Mouse (Mus musculus): ENCODE results near the gene Prkci.

Gene Prkci

DNA sequence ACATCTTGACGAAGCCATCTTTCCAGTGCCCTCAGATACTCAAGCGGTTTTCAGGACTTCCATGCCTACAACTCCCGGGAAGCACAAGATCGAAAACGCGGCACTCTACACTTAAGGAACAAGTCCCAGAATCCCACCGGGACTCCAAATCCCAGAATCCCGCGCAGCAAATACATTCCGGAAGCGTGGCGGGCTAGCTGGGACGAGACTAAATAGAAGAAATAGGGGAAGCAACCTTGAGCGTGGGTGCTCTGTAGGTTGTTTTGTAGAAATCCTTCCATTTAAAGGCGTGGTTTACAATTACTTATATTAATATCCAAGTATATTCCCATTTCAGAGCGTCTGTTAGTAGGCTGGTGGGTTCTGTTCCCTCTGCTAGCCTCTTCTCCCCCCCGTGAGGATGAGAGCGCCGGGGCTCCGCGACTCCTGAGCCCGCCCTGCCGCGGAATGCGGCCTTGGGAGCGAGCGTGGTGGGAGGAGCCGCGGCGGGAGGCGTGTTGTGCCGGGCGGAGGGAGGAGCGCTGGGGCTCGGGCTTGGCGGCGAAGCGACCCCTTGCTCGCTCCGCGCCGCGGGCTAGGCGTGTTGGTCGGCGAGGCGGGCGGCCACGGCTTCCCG, at the start of gene Prkci:
Gene Prkci (plus strand): TSS at position 465 of the 616 bp plus-strand sequence.
- peak; percentile 95 for DNase-seq (ENCODE audit: extremely low spot score)

DNA sequence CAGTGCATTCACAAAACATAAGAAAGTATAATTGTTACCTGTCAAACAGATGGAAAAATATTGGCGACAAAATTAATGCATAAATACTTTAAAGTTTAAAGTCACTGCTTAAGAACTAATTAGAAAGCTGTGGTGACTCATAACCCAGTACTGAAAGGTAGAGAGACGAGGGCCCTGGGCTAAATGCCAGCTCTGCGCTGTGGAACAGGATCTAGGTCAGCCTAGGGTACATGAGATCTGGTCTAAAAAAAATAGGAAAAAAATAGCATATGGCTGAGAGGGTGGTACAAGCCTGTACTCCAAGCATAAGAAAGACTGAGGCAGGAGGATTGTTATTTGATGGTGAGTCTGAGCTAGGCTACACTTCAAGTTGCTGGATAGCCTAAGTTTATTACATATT, 43.9 kb upstream of the Prkci start:
- no peak for DNase-seq (ENCODE audit: extremely low spot score)

DNA sequence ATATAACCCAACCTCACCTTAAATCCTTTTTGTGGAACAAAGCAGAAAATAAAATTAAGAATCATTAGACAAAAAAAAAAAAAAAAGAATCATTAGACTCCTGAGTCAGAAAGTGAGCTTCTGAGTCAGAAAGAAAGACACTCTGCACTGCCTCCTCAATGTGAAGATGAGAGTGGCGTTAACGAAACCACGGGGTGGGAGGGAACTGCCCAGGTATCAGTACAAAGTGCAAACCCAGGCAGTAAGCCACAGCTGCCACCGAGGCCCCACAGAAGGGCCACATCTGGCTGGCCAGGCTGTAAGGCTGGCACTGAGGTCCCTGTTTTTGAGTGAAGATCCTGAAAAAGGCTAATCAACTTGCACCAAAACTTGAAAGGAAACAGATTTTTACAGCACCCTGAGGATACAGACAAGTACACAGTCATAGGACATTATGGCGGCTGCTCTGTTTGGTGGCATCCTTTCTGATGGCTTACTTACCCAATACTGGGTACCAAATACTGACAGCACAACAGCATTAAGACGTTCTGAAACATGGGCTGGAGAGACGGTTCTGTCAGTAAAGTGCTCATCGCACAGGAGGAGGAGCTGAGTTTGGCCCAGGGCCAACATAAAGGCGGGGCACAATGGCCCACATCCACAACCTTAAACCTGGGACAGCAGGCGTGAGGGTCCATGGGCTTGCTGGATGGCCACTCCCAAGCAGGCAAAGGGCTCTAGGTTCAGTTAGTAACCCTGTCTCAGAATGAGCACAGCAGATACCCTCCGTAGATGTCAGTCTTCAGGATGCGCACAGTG, 43.1 kb upstream of the Prkci start:
- no peak for DNase-seq (ENCODE audit: extremely low spot score)

DNA sequence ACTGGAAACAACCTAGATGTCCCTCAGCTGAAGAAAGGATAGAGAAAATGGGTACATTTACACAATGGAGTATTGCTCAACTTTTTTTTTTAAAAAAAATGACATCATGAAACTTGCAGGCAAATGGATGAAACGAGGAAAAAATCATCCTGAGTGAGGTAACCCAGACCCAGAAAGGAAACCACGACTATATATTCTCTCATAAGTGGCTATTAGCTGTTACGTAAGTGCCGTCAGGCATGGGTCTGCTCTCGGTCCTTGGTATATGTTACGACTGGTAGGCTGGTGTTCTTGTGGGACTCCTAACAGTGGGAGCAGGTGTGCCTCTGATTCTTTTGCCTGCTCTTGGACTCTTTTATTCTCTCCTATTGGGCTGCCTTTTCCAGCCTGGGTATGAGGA, 39.2 kb upstream of the Prkci start:
- no peak for DNase-seq (ENCODE audit: extremely low spot score)

DNA sequence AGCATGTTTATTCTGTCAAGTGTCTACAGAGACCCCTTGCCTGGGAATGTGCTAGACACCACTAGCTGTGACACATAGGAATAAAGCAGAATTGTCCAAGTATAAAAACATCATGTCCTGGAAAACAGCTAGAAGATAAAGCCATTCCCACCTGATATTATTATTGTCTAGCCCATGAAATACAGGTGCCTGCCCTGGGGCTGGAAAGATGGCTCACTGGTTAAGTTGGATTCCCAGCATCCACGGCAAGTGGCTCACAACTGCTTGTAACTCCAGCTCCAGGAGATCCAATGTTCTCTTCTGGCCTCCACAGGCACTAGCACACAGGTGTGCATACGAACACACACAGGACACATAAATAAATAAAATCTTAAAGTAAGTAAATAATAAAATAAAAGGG, 36.8 kb upstream of the Prkci start:
- no peak for DNase-seq (ENCODE audit: extremely low spot score)

DNA sequence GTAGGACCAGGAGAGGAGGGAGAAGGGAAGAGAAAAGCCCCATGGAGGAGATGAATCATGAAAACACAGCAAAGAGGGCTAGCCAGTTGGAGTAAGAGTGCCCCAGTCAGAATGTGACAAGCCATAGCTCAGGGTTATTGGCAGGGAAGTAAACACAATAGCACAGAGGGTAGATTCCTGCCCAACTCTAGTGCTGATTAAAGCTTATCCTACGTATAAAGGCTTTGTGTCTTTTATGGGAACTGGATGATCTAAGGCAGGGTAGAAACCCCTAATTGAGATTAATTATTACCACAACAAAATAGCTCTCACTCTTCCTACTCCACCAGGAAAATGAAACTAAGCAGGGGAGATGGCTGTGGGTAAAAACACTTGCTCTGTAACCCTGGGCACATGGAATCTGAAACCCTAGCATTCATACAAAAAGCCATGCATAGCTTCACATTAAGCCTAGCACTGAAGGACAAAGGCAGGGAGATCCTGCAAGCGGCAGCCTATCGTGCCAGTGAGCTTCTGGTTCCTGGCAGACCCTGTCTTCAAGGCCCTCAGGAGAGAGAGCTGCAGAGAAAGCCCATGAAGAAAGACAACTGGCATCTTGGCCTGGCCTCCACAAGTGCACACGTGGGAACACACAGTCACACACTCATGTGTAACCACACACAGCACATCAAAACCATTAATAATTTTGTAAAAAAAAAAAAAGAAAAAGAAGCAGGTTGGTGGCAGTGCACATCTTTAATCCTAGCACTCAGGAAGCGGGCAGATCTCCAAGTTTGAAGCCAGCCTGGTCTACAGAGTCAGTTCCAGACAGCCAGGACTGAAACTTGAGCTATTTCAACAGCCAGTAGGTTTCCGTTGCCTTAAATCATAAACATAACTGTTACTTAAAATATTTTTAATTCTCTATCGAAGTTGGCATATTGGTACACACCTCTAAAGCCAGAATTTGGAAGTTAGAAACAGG, 35.4 kb upstream of the Prkci start:
- no peak for DNase-seq (ENCODE audit: extremely low spot score)

DNA sequence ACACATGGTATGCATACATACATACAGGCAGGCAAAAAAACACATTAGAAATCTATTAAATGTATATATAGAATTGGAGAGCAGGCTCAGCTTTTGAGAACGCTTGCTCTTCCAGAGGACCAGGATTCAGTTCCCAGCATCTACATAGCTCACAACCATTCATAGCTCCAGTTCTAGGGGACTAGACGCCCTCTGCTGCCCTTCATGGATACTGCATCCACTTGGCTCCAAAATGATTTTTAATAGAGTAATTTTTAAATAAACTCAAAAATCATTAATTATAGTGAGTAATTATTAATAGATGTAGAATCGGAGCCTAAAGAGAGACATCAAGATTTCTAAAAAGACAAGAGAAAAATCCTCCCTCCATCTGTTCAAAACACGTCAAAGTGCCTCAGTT, 32.4 kb upstream of the Prkci start:
- DNase-seq (ENCODE audit: extremely low spot score) = no peak

DNA sequence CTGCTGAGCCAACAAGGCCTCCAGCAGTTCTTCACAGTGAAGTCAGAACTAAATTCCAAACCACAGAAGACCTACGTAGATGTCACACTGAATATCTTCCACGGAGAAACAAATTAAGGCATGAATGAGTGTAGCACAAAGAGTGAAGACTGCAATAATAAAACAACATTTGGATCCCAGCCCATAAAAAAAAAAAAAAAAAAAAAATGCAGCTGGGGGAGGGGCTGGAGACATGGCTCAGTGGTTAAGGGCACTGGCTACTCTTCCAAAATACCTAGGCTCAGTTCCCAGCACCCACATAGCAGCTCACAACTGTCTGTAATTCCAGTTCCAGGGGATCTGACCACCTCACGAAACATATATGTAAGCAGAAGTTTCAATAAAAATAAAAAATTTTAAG, 31.3 kb upstream of the Prkci start:
- DNase-seq (ENCODE audit: extremely low spot score) = no peak

DNA sequence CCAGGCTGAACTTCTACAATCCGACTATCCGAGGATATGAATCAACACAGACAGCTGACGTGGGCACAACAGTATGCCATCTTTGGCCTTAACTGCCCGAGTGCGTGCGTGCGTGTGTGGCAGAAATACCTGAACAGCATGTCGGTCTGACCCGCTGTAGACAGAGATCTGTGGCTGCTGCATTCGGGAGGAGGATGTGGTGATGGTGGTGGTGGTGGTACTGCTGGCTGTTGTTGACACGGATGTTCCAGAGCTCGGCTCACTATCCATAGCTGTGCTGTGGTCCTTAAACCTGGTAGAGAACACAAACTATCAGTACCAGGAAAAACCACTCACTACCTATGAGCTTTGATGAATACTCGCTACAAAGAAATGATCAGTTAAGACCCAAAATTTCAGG, 29.9 kb upstream of the Prkci start:
- no peak for DNase-seq (ENCODE audit: extremely low spot score)

DNA sequence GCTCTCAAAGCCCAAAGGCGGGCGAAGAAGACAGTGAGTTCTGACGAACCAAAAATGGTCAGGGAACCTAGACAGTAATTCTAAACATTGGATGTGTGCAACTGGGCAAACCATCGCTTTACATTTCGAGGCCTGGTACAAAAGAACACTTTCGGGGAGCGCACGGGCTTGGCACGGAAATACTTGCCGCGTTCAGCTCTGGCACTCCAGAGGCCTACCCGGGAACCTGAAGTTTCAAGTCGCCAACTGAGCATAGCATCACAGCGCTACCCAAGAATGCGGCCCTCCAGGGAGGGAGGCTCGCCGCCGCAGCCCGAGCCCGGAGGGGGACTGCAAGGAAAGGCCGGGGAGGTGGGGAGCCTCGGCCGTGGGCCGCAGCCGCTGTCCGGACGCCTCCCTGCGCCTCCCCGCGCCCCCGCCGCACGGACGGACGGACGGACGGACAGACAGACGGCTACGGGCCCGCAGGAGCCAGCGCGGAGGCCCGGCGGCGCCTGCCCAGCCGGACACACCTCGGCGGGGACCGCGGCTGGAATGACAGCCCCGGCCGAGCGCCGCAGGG, 26.9 kb upstream of the Prkci start:
- peak; percentile 63 for DNase-seq (ENCODE audit: extremely low spot score)

DNA sequence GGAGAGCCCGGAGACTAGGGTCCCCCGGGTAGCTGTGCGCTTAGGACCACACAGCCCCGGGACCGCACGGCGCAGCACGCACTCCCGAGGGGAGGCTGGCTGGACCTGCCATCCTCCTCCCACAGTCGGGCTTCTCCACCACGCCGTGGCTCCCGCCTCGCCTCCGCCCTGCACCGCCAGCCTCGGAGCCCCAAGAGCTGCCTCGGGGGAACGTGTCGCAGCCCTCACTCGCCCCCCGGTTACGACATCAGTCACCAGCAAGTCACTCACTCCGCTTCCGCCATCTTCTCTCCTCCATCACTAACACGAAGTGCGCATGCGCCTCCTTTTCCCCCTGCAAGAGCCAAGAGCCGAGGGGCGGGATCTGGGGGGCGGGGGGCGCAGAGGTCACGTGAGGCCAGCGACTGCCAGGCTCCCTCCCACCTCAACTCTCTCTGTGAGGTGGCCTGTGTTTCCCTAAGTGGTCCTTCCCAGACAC, 26.4 kb upstream of the Prkci start, which contains the start of gene Phc3:
Gene Phc3 (minus strand): TSS at position 312 of the 478 bp plus-strand sequence.
- peak; percentile 97 for DNase-seq (ENCODE audit: extremely low spot score)

DNA sequence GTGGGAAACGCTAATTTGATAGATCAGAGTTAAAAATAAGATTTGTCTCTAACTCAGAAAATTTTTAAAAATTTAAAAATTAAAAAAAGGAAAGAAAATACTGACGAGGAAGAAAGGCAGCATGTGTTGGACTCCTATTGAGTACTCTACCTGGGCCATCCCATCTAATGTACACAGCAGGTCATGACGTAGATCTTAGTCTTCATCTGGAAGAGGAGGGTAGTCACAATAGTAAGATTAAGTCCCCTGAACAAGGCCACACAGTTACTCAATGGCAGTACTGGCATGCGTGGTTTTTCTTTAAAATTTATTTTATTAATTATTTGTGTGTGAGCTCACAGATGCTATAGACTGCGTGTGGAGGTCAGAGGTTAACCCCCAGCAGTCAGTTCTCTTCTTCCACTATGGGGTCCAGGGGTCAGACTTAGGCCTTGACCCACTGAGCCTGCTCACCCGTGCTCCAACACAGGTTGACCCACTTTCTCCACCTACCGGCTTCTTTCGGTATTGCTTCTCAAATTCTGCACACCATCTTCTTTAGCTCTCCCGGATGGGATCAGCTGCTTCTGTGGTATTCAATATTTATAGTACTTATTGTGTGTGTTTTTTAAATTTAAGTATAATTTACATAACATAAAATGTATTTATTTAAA, 20.3 kb upstream of the Prkci start:
- DNase-seq (ENCODE audit: extremely low spot score) = peak; percentile 78

DNA sequence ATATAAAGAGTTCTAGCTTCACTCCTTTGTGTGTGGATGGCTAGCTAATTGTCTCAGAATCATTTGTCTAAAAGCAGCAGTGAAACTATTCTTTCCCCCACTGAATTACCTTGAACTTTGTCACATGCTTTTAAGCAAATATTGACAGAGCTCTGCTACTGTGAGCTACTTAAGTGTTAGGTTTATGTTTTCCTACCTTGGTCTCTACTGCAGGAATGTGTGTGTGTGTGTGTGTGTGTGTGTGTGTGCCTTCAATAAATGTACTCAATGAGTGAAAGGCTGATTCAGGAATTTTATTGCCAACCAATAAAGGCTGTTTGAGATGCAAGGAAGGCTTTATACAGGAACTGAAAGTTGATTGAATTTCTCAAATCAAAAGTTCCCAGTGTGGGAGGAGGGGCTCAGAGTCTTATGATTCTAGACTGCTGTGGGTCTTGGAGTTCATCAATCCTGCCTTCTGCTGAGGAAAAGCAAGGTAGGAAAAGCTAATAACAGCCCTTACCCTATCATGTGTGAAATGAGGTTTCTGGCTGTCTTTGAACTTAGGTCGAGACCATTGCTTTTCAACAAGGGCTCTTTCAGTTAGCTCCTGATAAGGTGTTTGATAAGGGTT, 18.4 kb upstream of the Prkci start:
- DNase-seq (ENCODE audit: extremely low spot score) = no peak

DNA sequence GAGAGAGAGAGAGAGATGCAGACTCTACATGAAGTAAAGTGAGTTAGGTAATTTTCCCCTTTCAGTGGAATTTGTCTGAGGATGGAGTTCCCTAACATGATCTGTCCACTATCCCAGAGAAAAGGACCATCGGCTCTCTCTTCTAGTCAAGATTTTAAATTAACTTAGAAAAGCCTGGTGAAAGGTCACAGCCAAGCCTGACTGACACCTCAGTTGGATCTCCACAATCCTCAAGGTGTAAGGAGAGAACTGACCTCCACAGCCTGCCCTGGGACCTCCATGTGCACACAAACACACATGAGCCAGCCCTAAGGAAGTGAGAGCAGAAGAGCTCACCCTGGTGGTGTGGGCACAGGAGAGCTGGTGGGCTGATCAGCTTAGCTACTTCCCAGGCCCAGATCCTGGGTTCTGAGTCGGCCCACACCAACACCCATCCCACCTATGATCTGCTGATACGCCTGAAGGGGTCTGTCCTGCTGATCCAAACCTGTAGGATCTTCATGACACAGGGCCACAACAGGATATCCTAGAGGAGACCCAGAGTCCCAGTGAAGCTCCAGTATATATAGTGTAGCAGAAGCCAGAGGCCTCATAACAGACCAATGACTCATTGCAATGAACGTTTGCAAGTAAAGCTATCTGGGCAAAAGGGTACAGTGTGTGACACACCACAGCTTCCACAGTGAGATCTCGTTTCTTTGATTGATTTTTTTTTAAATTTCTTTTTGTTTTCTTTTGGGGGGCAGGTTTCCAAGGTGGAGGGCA, 13.7 kb upstream of the Prkci start:
- no peak for DNase-seq (ENCODE audit: extremely low spot score)

DNA sequence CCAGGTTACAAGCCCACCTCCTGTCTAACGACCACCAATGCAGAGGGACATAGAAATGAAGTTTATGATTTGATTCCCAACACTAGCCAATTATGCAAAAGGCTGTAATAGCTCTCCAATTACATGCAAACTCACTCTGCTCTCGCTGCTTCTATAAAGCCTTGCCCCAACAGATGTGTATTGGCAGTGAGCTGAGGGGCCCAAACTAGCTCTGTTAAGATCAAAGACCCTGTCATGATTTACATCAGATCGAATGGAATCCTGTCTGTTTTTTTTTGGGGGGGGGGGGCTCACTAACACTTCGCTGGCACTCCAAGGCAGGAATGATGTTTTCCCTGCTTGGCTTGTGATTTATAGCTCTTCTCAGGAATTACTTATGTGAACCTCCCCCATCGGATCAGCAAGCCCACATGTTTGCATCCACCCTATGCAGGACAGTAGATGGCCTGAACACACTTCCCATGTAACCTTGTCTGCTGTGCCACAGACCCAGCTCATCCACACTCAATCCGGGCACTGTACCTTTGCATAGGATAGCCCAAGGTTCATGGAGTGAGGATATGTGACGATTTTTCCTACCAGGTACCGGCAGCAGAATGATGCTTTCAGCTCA, 12.5 kb upstream of the Prkci start:
- no peak for DNase-seq (ENCODE audit: extremely low spot score)

DNA sequence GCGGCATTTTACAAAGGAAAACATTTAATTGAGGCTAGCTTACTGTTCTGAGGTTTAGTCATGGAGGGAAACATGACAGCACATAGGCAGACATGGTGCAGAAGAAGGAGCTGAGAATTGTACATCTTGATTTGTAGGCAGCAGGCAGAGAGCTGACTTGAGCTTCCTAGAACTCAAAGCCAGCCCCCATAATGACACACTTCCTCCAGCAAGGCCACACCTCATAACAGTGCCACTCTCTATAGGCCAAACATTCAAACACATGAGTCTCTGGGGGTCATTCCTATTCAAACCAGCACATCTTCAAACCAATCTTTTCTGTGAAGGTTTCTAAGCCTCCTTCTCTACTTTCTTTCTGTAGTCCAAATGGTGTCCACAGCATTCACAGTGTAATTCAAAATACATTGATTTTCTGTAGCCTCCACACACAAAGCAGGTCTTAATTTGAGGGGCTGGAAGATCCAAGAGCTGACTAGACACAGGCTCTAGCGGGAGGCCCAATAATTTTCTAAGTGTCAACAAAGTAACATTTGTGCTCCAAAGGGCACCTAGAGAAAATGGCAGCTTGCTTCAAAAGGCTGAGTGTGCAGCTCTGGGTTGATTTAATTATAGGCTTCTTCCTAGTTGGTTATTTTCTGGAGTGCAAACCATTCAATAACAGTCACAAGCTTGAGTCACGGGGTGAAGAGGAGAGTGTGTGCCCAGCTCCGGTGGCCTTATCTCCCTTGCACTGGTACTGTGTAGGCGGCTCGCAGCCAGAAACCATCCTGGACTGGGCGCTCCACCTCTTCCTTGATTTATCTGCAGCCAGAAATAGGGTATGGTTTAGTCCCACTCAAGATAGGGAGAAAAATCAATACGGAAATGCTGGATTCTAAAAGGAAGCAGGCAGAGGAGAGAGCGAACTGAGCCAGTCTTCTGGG, 7.9 kb upstream of the Prkci start:
- no peak for DNase-seq (ENCODE audit: extremely low spot score)

DNA sequence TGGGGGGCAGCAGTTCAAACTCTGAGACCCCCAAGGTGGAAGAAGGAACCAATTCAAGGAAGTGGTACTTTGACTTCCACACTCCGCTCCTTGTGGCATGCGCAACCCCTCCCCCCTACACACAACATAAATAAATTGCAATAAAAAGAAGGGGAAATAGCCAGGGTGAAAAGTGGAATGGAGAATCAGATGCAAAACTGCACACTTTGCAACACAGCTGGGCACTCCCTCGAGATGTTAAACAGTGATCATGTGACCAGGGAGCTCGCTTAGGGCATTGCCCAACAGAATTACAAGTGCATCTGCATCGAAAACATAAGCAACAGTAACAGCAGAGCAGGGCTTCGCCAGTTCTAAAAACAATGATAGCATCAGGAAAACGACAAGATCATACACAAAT, 3.4 kb upstream of the Prkci start:
- no peak for DNase-seq (ENCODE audit: extremely low spot score)

DNA sequence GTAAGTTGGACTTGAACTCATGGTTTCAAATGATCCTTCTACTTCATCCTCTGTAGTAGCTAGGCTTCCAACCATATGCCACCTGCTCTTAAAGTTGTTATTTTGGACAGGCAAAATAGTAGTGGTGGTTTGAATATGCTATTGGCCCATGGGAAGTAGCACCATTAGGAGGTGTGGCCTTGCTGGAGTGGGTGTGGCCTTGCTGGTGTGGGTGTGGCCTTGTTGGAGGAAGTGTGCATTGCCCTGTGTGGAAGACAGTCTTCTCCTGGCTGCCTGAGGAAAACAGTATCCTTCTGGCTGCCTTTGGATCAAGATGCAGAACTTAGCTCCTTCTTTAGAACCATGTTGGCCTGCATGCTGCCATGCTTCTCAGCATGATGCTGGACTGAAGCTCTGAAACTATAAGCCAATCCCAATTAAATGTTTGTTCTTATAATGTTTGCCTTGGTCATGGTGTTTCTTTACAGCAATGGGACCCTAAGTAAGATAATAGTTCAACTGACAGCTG, 2.4 kb upstream of the Prkci start:
- no peak for DNase-seq (ENCODE audit: extremely low spot score)
